8 mouse cellular contexts compared by ENCODE assay signal in genomic region chr17:47742991-47743734, GRCm38 (mm10). TPM values are rescaled to one million over a fixed set of nuclear protein-coding genes. Genes with fewer than 3 reads are reported as not detected.
A peak's percentile ranks its signal among the peaks of the same experiment; 100 is the strongest.
DNase-seq lines count a peak whose midpoint lies in the region; ATAC-seq and TF ChIP-seq lines count a peak whose summit lies in the region.

No protein-coding gene starts in this region.

- 33% methylated on average over 16 of the region's 16 CpGs for WGBS in lung, postnatal 0 days
- 24% methylated on average over 16 of the region's 16 CpGs for WGBS in heart, embryonic 15.5 days
- WGBS in stomach, postnatal 0 days, result 39% methylated on average over 16 of the region's 16 CpGs

- H3K4me2 ChIP-seq in lung, postnatal 0 days (replicated peaks; ENCODE audit: low read depth, low read length), result no peak overlapping the region
- peak overlapping the region; percentile 25; the same call in 1 of the 2 replicates for H3K4me2 ChIP-seq in heart, embryonic 15.5 days
- H3K4me2 ChIP-seq in stomach, postnatal 0 days (replicated peaks; ENCODE audit: low read depth), result no peak overlapping the region

- TF ChIP-seq CTCF in lung, postnatal 0 days (IDR thresholded peaks at IDR 0.05), result peak; percentile 55
- TF ChIP-seq CTCF in stomach, postnatal 0 days (IDR thresholded peaks at IDR 0.05; ENCODE audit: low read depth), result peak; percentile 61

- no peak overlapping the region for H3K27ac ChIP-seq in lung, postnatal 0 days (ENCODE audit: low read length)
- H3K27ac ChIP-seq in heart, embryonic 15.5 days, result peak overlapping the region; percentile 53; the same call in 1 of the 2 replicates
- no peak overlapping the region for H3K27ac ChIP-seq in stomach, postnatal 0 days (replicated peaks)

- no peaks in the 10 kb centered on the region for H3K27me3 ChIP-seq in lung, postnatal 0 days (replicated peaks; ENCODE audit: insufficient read depth, low read length)
- H3K27me3 ChIP-seq in heart, embryonic 15.5 days, result no peaks in the 10 kb centered on the region
- H3K27me3 ChIP-seq in stomach, postnatal 0 days (ENCODE audit: control insufficient read depth, insufficient read depth, low read length), result no peaks in the 10 kb centered on the region

- TF ChIP-seq EP300 in lung, postnatal 0 days (IDR thresholded peaks at IDR 0.05), result no peak
- no peak for TF ChIP-seq EP300 in stomach, postnatal 0 days (optimal IDR thresholded peaks at IDR 0.05)

- no peaks in the 10 kb centered on the region for H3K36me3 ChIP-seq in lung, postnatal 0 days (ENCODE audit: insufficient read depth, low read length)
- H3K36me3 ChIP-seq in heart, embryonic 15.5 days, result peaks cover 4% of the 10 kb centered on the region; the same call in 1 of the 2 replicates
- no peaks in the 10 kb centered on the region for H3K36me3 ChIP-seq in stomach, postnatal 0 days (ENCODE audit: control insufficient read depth, insufficient read depth, low read length)

- ATAC-seq in lung, postnatal 0 days, result no peak
- no peak for ATAC-seq in heart, embryonic 15.5 days (replicated peaks; ENCODE audit: insufficient number of reproducible peaks, insufficient read depth, low FRiP score, low read depth)
- no peak for ATAC-seq in stomach, postnatal 0 days (ENCODE audit: low FRiP score, low TSS enrichment)

- H3K9me3 ChIP-seq in lung, postnatal 0 days (ENCODE audit: low read length), result no peaks in the 10 kb centered on the region
- no peaks in the 10 kb centered on the region for H3K9me3 ChIP-seq in heart, embryonic 15.5 days (replicated peaks)
- H3K9me3 ChIP-seq in stomach, postnatal 0 days (ENCODE audit: control insufficient read depth, low read length), result no peaks in the 10 kb centered on the region

- DNase-seq in embryo, embryonic 11 days, result peak; percentile 20
- DNase-seq in embryo, embryonic 10 days (ENCODE audit: low spot score), result no peak
- no peak for DNase-seq in lung, postnatal 0 days (ENCODE audit: low spot score)
- DNase-seq in lung, postnatal 10 days, result no peak
- no peak for DNase-seq in stomach, postnatal 0 days (ENCODE audit: low spot score)
- no peak for DNase-seq in gastrocnemius, postnatal 4 days (ENCODE audit: low spot score in 2 of 2)
- DNase-seq in adrenal gland, adult 18-20 months (ENCODE audit: low spot score in 2 of 2), result no peak

- H3K9ac ChIP-seq in lung, postnatal 0 days (replicated peaks; ENCODE audit: low read depth), result no peak overlapping the region
- H3K9ac ChIP-seq in heart, embryonic 15.5 days, result no peak overlapping the region
- H3K9ac ChIP-seq in stomach, postnatal 0 days (ENCODE audit: low read length), result no peak overlapping the region

- no peak overlapping the region for H3K4me3 ChIP-seq in lung, postnatal 0 days (ENCODE audit: low read depth, low read length)
- no peak overlapping the region for H3K4me3 ChIP-seq in heart, embryonic 15.5 days
- H3K4me3 ChIP-seq in stomach, postnatal 0 days (ENCODE audit: low read depth, low read length), result no peak overlapping the region

- peaks cover 4% of the 10 kb centered on the region; the same call in 1 of the 2 replicates for H3K4me1 ChIP-seq in lung, postnatal 0 days (ENCODE audit: insufficient read depth, low read depth, low read length)
- peaks cover 51% of the 10 kb centered on the region for H3K4me1 ChIP-seq in heart, embryonic 15.5 days (replicated peaks)
- H3K4me1 ChIP-seq in stomach, postnatal 0 days (replicated peaks; ENCODE audit: control insufficient read depth, insufficient read depth), result peaks cover 3% of the 10 kb centered on the region

RNA-seq across cellular contexts. Expression of gene Tfeb, which starts 6.3 kb away (rescaled TPM):
- 17.8 and 21.3 TPM in 2 replicates for polyA plus RNA-seq in lung, postnatal 0 days (2015; fragmentation: Nextera tagmentation; extraction: Ambion mirVana)
- polyA plus RNA-seq in heart, embryonic 15.5 days (2015; fragmentation: Nextera tagmentation; extraction: Ambion mirVana), result 24.9 and 25.2 TPM in 2 replicates
- polyA plus RNA-seq in stomach, postnatal 0 days (2015; fragmentation: Nextera tagmentation; extraction: Ambion mirVana), result 10.4 and 13.8 TPM in 2 replicates
- 10 to 100 TPM; 62.2 to 72.7 TPM for total RNA-seq in gastrocnemius, postnatal 4 days (2021)
- total RNA-seq in adrenal gland, adult 18-20 months (2021), result 10 to 100 TPM; 12.4 to 16.0 TPM

RNA-seq across cellular contexts. Expression of gene Pgc, which starts 16.5 kb away (rescaled TPM):
- polyA plus RNA-seq in lung, postnatal 0 days (2015; fragmentation: Nextera tagmentation; extraction: Ambion mirVana), result 22.6 and 25.4 TPM in 2 replicates
- 0.40 and 0.81 TPM in 2 replicates for polyA plus RNA-seq in heart, embryonic 15.5 days (2015; fragmentation: Nextera tagmentation; extraction: Ambion mirVana)
- polyA plus RNA-seq in stomach, postnatal 0 days (2015; fragmentation: Nextera tagmentation; extraction: Ambion mirVana), result 1,647 and 1,784 TPM in 2 replicates
- total RNA-seq in gastrocnemius, postnatal 4 days (2021), result not detected
- not detected for total RNA-seq in adrenal gland, adult 18-20 months (2021)

RNA-seq across cellular contexts. Expression of gene Prickle4, which starts 48.6 kb away (rescaled TPM):
- 0.94 and 1.9 TPM in 2 replicates for polyA plus RNA-seq in lung, postnatal 0 days (2015; fragmentation: Nextera tagmentation; extraction: Ambion mirVana)
- 0.44 and 0.53 TPM in 2 replicates for polyA plus RNA-seq in heart, embryonic 15.5 days (2015; fragmentation: Nextera tagmentation; extraction: Ambion mirVana)
- polyA plus RNA-seq in stomach, postnatal 0 days (2015; fragmentation: Nextera tagmentation; extraction: Ambion mirVana), result 0.19 and 0.51 TPM in 2 replicates
- 1 to 10 TPM; 1.6 to 3.9 TPM for total RNA-seq in gastrocnemius, postnatal 4 days (2021)
- 1 to 10 TPM; 4.1 to 5.5 TPM for total RNA-seq in adrenal gland, adult 18-20 months (2021)

RNA-seq across cellular contexts. Expression of gene Gm21981, which starts 48.9 kb away (rescaled TPM):
- 0.18 and 0.42 TPM in 2 replicates for polyA plus RNA-seq in lung, postnatal 0 days (2015; fragmentation: Nextera tagmentation; extraction: Ambion mirVana)
- 0.19 and 0.49 TPM in 2 replicates for polyA plus RNA-seq in heart, embryonic 15.5 days (2015; fragmentation: Nextera tagmentation; extraction: Ambion mirVana)
- polyA plus RNA-seq in stomach, postnatal 0 days (2015; fragmentation: Nextera tagmentation; extraction: Ambion mirVana), result 0.16 TPM in 1 of 2 replicates, not detected in the other
- 1 to 10 TPM in 1 of 2 experiments, under 1 TPM in 1; 0.42 to 1.1 TPM for total RNA-seq in gastrocnemius, postnatal 4 days (2021)
- under 1 TPM; 0.58 to 0.96 TPM for total RNA-seq in adrenal gland, adult 18-20 months (2021)

RNA-seq across cellular contexts. Expression of gene Frs3, which starts 54.3 kb away (rescaled TPM):
- polyA plus RNA-seq in lung, postnatal 0 days (2015; fragmentation: Nextera tagmentation; extraction: Ambion mirVana), result 4.1 TPM in 2 replicates
- polyA plus RNA-seq in heart, embryonic 15.5 days (2015; fragmentation: Nextera tagmentation; extraction: Ambion mirVana), result 3.8 and 4.1 TPM in 2 replicates
- polyA plus RNA-seq in stomach, postnatal 0 days (2015; fragmentation: Nextera tagmentation; extraction: Ambion mirVana), result 2.3 and 2.7 TPM in 2 replicates
- total RNA-seq in gastrocnemius, postnatal 4 days (2021), result 1 to 10 TPM; 7.0 to 7.4 TPM
- 1 to 10 TPM; 4.9 to 7.1 TPM for total RNA-seq in adrenal gland, adult 18-20 months (2021)

Comparison
In these comparisons a context has a peak if more than half of its experiments do, and no peak if none do; other contexts are left out.
1. RNA of gene Pgc, which starts 16.5 kb away (polyA plus RNA-seq): 1,647 to 1,784 TPM in stomach, postnatal 0 days; 22.6 to 25.4 TPM in lung, postnatal 0 days and 0.40 to 0.81 TPM in heart, embryonic 15.5 days; every median in the first group is over 10 times any median in the second.